10 mouse cellular contexts compared by ENCODE assay signal in the genomic region with DNA sequence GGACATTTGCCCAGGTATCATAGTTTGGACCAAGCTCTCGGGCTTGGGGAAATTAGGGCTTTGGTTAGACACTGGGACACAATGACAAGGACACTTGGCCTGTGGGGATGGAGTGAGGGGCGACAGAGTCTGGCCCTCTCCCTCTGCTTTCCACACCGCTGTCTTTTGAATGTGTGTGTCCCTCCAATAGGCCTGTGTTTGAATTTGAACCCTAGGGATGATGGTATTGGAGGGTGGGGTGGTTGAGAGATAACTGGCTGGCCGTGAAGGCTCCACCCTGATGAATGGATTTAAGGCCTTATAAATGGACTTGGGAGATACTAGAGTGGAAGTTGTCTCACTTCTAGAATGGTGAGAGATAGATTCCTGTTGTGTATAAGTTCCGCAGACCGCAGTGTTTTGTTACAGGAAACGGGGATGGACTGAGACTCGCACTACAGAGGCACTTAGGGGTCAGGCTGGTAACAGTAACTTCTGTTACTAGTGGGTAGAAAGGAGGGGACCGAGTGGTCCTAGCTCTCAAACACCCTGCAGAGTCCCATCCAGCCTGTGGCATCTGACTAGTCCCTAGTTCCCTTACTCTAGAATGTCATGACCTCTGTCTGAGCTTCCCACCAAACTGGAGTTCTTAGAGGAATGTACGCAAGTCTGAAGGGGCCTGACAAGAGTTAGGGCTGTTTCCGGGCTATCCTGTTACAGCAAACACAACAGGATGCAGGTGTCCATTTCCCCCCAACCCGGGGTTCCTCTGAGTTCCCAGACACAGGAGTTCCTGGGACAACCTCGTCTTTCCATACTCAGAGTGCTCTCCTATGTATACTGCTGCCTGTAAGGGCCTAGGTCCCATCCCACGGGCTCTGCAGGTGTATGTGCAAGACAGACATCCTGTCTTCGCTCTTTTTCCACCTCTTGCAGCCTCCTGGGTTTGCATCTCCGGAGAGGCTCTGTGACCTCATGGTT. TPM values are rescaled to one million over a fixed set of nuclear protein-coding genes. Genes with fewer than 3 reads are reported as not detected.
DNase-seq lines count a peak whose midpoint lies in the region; ATAC-seq and TF ChIP-seq lines count a peak whose summit lies in the region.
"Had no signal": no experiment of that assay in that cellular context is flagged by ENCODE, and none has a peak within 500 bp of the region (broad histone marks: within the 10 kb centered on the region; RNA-seq: fewer than 3 reads in every experiment).

No protein-coding gene starts in this region.

- H3K36me3 ChIP-seq in intestine, embryonic 16.5 days (ENCODE audit: control insufficient read depth, insufficient read depth, low read length), result no peaks in the 10 kb centered on the region
- no peaks in the 10 kb centered on the region for H3K36me3 ChIP-seq in intestine, embryonic 15.5 days
- no peaks in the 10 kb centered on the region for H3K36me3 ChIP-seq in E14TG2a.4 (ENCODE audit: insufficient read depth, low read length)
- 0 out of 2 replicates have a peak, but pooled peaks cover 2% of the 10 kb centered on the region for H3K36me3 ChIP-seq in limb, embryonic 10.5 days
- H3K36me3 ChIP-seq in neural tube, embryonic 15.5 days, result no peaks in the 10 kb centered on the region

- no peak for ATAC-seq in intestine, embryonic 16.5 days
- ATAC-seq in intestine, embryonic 15.5 days, result no peak
- no peak for ATAC-seq in neural tube, embryonic 15.5 days (ENCODE audit: low FRiP score)
- ATAC-seq: forebrain, embryonic 13.5 days had no signal

- no peak overlapping the region for H3K4me2 ChIP-seq in intestine, embryonic 16.5 days (ENCODE audit: low read depth, low read length)
- H3K4me2 ChIP-seq in intestine, embryonic 15.5 days (replicated peaks), result no peak overlapping the region
- H3K4me2 ChIP-seq in neural tube, embryonic 15.5 days, result no peak overlapping the region
- H3K4me2 ChIP-seq: forebrain, embryonic 13.5 days had no signal

- H3K27ac ChIP-seq in intestine, embryonic 16.5 days (ENCODE audit: low read length), result peak overlapping the region; percentile 60
- no peak overlapping the region for H3K27ac ChIP-seq in intestine, embryonic 15.5 days
- H3K27ac ChIP-seq in limb, embryonic 10.5 days, result peak overlapping the region; percentile 94
- no peak overlapping the region for H3K27ac ChIP-seq in neural tube, embryonic 15.5 days (replicated peaks)
- H3K27ac ChIP-seq in gastrocnemius, adult 2 months, result no peak overlapping the region
- H3K27ac ChIP-seq: forebrain, embryonic 13.5 days had no signal

- TF ChIP-seq CTCF in E14TG2a.4 (conservative IDR thresholded peaks at IDR 0.05; ENCODE audit: low read length), result no peak
- no peak for TF ChIP-seq CTCF in gastrocnemius, adult 2 months (IDR thresholded peaks at IDR 0.05)

- intact Hi-C loops in gastrocnemius, adult 2 months (cut with DNase I), result no loop called here

- no peak overlapping the region for H3K4me3 ChIP-seq in intestine, embryonic 16.5 days (ENCODE audit: low read length)
- H3K4me3 ChIP-seq in intestine, embryonic 15.5 days (replicated peaks), result no peak overlapping the region
- 0 out of 2 replicates have a peak overlapping the region, but pooled peaks have one; percentile 1 for H3K4me3 ChIP-seq in E14TG2a.4 (replicated peaks; ENCODE audit: low read length)
- no peak overlapping the region for H3K4me3 ChIP-seq in limb, embryonic 10.5 days
- H3K4me3 ChIP-seq in neural tube, embryonic 15.5 days (replicated peaks), result no peak overlapping the region
- no peak overlapping the region for H3K4me3 ChIP-seq in gastrocnemius, adult 2 months
- H3K4me3 ChIP-seq: forebrain, embryonic 13.5 days had no signal

- 63% methylated on average over 16 of the region's 16 CpGs for WGBS in intestine, embryonic 16.5 days
- 59% methylated on average over 16 of the region's 16 CpGs for WGBS in intestine, embryonic 15.5 days
- WGBS in limb, embryonic 10.5 days, result 70% methylated on average over 16 of the region's 16 CpGs
- WGBS in neural tube, embryonic 15.5 days, result 81% methylated on average over 16 of the region's 16 CpGs

- DNase-seq in B cell, adult 2 months, result peak; percentile 57 to 59
- peak; percentile 35 for DNase-seq in limb, embryonic 10.5 days (ENCODE audit: low spot score)
- no peak for DNase-seq in adrenal gland, postnatal 36 days
- DNase-seq in gastrocnemius, adult 2 months, result no peak
- DNase-seq: kidney, adult 8-10 months had no signal

- H3K4me1 ChIP-seq in intestine, embryonic 16.5 days (ENCODE audit: control insufficient read depth, insufficient read depth, low read length), result peaks cover 24% of the 10 kb centered on the region
- peaks cover 36% of the 10 kb centered on the region for H3K4me1 ChIP-seq in intestine, embryonic 15.5 days (replicated peaks)
- peaks cover 92% of the 10 kb centered on the region for H3K4me1 ChIP-seq in E14TG2a.4 (replicated peaks; ENCODE audit: low read depth, low read length)
- peaks cover 87% of the 10 kb centered on the region for H3K4me1 ChIP-seq in limb, embryonic 10.5 days
- H3K4me1 ChIP-seq in neural tube, embryonic 15.5 days, result peaks cover 23% of the 10 kb centered on the region

- H3K9me3 ChIP-seq in intestine, embryonic 16.5 days (ENCODE audit: control insufficient read depth, low read length), result no peaks in the 10 kb centered on the region
- no peaks in the 10 kb centered on the region for H3K9me3 ChIP-seq in intestine, embryonic 15.5 days
- H3K9me3 ChIP-seq in E14TG2a.4 (ENCODE audit: low read length), result no peaks in the 10 kb centered on the region
- no peaks in the 10 kb centered on the region for H3K9me3 ChIP-seq in limb, embryonic 10.5 days (replicated peaks)
- H3K9me3 ChIP-seq in neural tube, embryonic 15.5 days (replicated peaks), result no peaks in the 10 kb centered on the region
- H3K9me3 ChIP-seq: forebrain, embryonic 13.5 days had no signal

- no peak overlapping the region for H3K9ac ChIP-seq in intestine, embryonic 16.5 days (ENCODE audit: low read depth, low read length)
- no peak overlapping the region for H3K9ac ChIP-seq in intestine, embryonic 15.5 days
- no peak overlapping the region for H3K9ac ChIP-seq in neural tube, embryonic 15.5 days (replicated peaks)
- H3K9ac ChIP-seq: forebrain, embryonic 13.5 days had no signal

- no peaks in the 10 kb centered on the region for H3K27me3 ChIP-seq in intestine, embryonic 16.5 days (replicated peaks; ENCODE audit: control insufficient read depth, insufficient read depth, low read length)
- H3K27me3 ChIP-seq in intestine, embryonic 15.5 days (replicated peaks), result no peaks in the 10 kb centered on the region
- H3K27me3 ChIP-seq in E14TG2a.4 (ENCODE audit: insufficient read depth, low read length), result peaks cover 61% of the 10 kb centered on the region
- H3K27me3 ChIP-seq in limb, embryonic 10.5 days (ENCODE audit: low read depth, poor library complexity, severe bottlenecking), result no peaks in the 10 kb centered on the region
- H3K27me3 ChIP-seq in neural tube, embryonic 15.5 days (replicated peaks), result no peaks in the 10 kb centered on the region
- H3K27me3 ChIP-seq: forebrain, embryonic 13.5 days had no signal

RNA-seq across cellular contexts. Expression of gene Ccr7, which starts 11.5 kb away (rescaled TPM):
- polyA plus RNA-seq in intestine, embryonic 16.5 days (2015; fragmentation: Nextera tagmentation; extraction: Ambion mirVana), result 0.36 and 0.64 TPM in 2 replicates
- 0.43 and 0.87 TPM in 2 replicates for polyA plus RNA-seq in intestine, embryonic 15.5 days (2015; fragmentation: Nextera tagmentation; extraction: Ambion mirVana)
- 0.82 and 1.3 TPM in 2 replicates for polyA plus RNA-seq in limb, embryonic 10.5 days (2016; fragmentation: Nextera tagmentation; extraction: Ambion mirVana)
- 0.52 TPM in 1 of 2 replicates, not detected in the other for polyA plus RNA-seq in neural tube, embryonic 15.5 days (2015; fragmentation: Nextera tagmentation; extraction: Ambion mirVana)
- under 1 TPM in 1 of 2 experiments, not detected in 1; 0.20 TPM for total RNA-seq in adrenal gland, postnatal 36 days (2021)
- total RNA-seq in gastrocnemius, adult 2 months (2021), result not detected
- polyA plus RNA-seq: forebrain, embryonic 13.5 days had no signal

RNA-seq across cellular contexts. Expression of gene Tns4, which starts 54.3 kb away (rescaled TPM):
- polyA plus RNA-seq in intestine, embryonic 16.5 days (2015; fragmentation: Nextera tagmentation; extraction: Ambion mirVana), result 0.65 and 1.3 TPM in 2 replicates
- 0.58 and 0.93 TPM in 2 replicates for polyA plus RNA-seq in intestine, embryonic 15.5 days (2015; fragmentation: Nextera tagmentation; extraction: Ambion mirVana)
- polyA plus RNA-seq in limb, embryonic 10.5 days (2016; fragmentation: Nextera tagmentation; extraction: Ambion mirVana), result 0.74 and 1.4 TPM in 2 replicates
- 0.09 and 0.22 TPM in 2 replicates for polyA plus RNA-seq in neural tube, embryonic 15.5 days (2015; fragmentation: Nextera tagmentation; extraction: Ambion mirVana)
- total RNA-seq in adrenal gland, postnatal 36 days (2021), result under 1 TPM; 0.13 to 0.20 TPM
- total RNA-seq in gastrocnemius, adult 2 months (2021), result under 1 TPM in 1 of 2 experiments, not detected in 1; 0.22 TPM
- polyA plus RNA-seq: forebrain, embryonic 13.5 days had no signal

Comparison
In these comparisons a context has a peak if more than half of its experiments do, and no peak if none do; other contexts are left out.
1. H3K27ac ChIP-seq: peak in intestine, embryonic 16.5 days (single experiment) and limb, embryonic 10.5 days (single experiment); none in intestine, embryonic 15.5 days (single experiment), neural tube, embryonic 15.5 days (single experiment) and gastrocnemius, adult 2 months (single experiment).
2. DNase-seq: peak in B cell, adult 2 months (2 of 2) and limb, embryonic 10.5 days (single experiment); none in adrenal gland, postnatal 36 days (0 of 2) and gastrocnemius, adult 2 months (single experiment).